Mouse (Mus musculus) urinary bladder, postnatal 4 days (tissue): ENCODE data around the gene Recql5.
"Not testable (repeated sequence)": the region's sequence is repeated elsewhere in the genome, so short reads cannot be mapped to it uniquely, and the experiment has no call there.

Source experiments
- DNase-seq, 2 experiments: peaks; one replicate each; pipeline ENCODE4 v3.0.0; 2021 to 2022; ENCODE audit warnings: low spot score in 2 of 2

Gene Recql5

DNA sequence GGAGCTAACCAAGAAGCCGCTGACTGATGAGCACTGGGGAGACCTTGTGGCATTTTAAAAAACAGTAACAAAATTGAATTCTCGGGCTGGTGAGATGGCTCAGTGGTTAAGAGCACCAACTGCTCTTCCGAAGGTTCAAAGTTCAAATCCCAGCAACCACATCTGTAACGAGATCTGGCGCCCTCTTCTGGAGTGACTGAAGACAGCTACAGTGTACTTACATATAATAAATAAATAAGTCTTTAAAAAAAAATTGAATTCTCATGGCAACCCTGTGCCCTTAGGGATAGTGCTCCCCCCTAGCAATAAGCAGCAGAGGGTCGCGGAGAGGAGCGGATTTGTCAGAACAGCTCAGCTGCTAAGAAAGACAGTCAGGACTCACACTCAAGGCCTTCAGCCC lies 69.4 kb downstream of the Recql5 start:
- DNase-seq = no peak

DNA sequence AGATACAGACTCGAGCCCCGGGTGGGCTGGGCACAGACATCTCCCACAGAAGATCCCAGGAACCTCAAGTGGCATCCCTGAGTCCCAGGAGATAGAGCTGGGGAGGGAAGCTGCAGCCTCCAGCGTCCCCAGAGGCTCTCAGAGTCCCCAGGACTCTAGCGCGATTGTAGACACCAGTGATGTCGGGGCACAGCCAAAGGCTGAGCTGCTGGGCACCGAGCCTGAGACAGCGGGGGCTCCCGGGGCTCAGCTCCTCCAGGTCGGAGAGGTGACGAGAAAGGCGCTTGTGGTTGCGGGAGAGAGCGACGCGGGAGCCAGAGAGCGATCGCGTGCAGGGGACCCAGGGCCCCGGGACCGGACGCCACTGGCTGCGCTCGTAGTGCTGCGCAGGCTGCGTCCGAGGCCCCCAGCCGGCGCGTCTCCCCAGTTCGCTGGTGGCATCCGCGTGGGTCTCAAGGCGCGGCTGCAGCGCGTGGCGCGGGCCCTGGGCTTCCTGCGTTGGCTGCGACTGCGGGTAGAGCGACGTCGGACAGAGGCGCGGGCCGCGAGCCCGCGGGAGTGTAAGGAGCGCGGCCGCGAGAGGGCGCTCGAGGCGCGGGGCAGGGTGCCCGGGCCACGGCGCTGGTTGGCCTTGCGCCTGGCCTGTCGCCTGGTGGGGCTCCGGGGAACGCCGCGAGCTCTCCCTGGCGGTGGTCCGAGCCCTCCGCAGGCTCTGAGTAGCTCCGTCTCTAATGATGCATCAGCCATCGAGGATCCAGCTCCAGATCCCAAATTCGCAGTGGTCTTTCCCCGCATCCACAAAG lies 73.9 kb downstream of the Recql5 start:
- peak; percentile 89 to 91 for DNase-seq

DNA sequence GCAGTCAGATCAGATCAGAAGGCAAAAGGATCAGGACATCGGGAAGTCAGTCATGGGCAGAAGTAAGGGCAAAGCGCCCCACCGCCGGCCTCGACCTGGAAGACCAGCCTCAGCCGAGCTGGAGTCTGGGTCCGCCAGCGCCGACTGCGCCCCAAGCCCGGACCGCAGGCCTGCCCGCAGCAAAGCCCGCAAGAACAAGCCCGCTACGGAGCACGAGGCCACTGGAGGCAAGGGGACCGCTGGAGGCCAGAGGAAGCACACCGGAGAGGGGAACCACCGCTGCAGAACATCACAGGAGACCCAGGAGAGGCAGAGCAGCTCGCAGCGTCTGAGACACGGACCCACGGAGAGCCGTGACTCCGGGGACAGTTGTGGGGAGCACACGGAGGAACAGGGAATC lies 74.9 kb downstream of the Recql5 start, which contains the start of gene Myo15b:
Gene Myo15b, plus strand, starts transcription at position 53 of the 400 bp plus-strand sequence.
- DNase-seq = no peak

DNA sequence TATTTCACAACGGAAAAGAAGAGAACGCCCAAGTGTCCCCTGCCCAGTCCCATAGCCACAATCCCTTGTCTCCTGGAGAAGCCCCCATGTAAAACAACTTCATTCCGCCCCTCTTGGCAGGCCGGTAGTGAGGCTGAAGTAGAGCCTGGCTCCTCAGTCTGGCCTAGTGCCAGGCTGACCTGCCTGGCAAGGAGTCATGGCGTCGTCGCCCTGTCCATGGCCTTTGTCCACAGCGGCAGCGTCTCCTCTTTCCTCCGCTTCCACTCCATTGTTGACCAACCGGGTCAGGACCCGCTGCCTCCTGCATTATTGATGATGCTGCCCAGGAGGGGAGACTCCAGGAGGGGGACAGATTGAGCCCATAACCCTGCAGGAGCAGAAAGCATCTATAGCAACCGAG lies 75.3 kb downstream of the Recql5 start:
- DNase-seq = no peak

DNA sequence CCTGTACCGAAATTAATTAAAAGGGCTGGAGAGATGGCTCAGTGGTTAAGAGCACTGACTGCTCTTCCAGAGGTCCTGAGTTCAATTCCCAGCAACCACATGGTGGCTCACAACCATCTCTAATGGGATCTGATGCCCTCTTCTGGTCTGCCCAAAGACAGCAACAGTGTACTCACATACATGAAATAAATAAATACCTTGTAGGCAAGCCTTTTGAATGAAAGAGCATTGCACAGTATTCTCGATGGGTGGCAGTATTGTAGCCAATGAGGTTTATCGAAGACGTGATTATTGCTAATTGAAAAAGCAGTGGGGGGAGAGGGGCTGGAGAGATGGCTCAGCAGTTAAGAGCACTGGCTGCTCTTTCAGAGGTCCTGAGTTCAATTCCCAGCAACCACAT lies 76.1 kb downstream of the Recql5 start:
- DNase-seq = not testable (repeated sequence)

DNA sequence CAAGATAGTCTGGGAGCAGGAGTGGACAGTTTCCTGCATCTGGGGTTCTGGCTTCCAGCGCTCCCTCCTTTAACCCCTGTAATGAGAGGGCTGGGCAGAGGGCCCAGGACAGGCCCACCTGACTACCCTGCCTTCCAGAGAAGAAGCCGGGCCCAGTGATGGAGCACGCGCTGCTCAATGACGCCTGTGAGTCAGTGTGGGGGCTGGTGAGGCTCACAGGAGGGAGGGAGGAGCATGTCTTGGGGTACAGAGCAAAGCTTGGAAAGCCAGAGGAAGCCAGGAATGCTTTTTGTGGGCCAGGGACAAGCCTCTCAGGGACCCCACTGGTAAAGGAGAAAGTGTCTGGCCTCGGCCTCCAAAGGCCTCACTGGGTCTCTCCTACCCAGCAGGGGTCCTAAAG lies 78.6 kb downstream of the Recql5 start:
- no peak for DNase-seq

DNA sequence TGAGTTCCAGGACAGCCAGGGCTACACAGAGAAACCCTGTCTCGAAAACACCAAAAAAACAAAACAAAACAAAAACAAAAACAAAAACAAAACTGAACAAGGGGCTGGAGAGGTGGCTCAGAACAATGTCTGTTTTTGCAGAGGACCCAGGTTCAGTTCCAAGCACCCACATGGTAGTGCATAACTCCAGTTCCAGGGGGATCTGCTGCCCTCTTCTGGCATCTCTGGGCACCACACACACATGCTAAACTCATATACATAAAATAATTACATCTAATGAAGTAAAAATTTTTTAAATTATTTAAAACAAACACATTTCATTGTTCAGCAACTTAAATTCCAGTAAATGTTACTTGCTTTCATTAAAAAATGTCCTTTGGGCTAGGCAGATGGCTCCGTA lies 87.5 kb downstream of the Recql5 start:
- DNase-seq = no peak

DNA sequence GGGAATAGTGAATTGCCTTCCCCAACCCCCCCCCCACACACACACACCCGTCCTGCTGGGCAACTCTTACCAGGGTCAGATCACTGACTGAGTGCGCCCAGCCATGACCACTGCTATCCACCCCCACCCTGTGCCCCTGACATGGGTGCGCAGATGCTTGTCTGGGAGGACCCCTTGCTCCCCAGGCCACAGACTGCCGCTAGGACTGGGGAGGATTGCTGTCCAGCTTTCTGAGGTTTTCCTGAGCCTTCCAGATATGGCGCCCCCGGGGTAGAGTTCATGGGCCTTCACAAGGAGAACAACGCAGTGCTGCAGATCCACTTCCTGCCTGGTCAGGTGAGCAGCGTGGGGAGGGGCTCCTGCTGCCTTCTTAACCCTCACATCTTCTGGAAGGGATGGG lies 89.0 kb downstream of the Recql5 start:
- no peak for DNase-seq

DNA sequence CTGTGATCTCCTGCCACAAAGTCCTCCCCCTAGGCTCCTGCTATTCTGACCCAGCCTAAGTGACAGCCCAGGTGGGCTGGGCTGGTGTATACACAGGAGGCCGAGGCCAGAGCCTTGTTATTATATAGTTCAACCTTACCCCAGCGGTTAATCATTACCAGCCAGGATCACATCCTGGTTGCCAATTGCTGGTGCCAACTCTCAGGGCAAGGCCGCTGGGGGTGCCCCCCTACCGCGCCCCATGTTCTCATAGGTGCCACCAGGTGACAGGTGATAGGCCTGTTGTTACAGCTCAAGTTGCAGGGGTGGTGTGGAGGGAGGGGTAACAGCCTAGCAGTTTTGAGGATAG lies 89.4 kb downstream of the Recql5 start:
- DNase-seq = no peak

DNA sequence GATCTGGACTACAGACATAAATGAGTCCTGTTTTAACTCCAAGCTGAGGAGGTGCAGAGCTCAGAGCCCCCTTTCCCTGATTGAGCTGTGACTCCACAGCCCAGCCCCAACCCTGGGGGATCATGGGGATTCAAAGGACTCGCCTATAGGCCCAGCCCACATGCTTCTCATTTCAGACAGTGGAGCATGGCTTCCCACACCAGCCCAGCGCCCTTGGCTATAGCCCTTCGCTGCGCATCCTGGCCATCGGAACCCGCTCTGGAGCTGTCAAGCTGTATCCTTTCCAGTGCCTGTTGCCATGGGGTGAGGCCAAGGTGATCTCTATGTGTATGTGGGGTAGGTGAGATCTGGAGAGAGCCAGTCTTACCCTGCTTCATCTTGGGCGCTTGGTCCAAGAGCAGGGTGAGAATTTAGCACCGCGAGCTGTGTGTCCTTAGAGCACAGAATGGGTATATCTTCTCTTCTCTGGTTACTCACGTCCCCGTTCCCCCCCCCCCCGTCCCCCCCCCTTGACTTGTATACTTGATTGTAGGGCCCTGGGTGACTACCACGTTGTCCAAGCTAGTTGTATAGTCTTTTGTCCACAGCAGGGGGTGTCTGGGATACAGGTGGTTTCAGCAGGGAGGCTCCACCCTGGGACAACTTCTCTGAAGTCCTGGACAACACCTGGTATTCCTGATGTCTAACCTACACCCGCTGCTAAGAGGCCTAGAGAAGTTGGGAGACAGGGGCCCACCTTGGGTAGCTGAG lies 90.0 kb downstream of the Recql5 start:
- DNase-seq = no peak
